Mouse (Mus musculus) kidney, adult 2 months (tissue): ENCODE measurements around the gene Hexim2.

ENCODE experiments used
- CTCF ChIP-seq: fragments of 200-500 bp; conservative IDR thresholded peaks from 2 replicates; pipeline ENCODE4 v1.5.1; 2011; ENCODE audit warnings: low read depth, mild to moderate bottlenecking, control low read depth, low read length, moderate library complexity, mixed read lengths; ENCODE audit not compliant: insufficient read depth, insufficient read length
- POLR2A ChIP-seq: fragments of 200-500 bp; IDR thresholded peaks from one replicate; pipeline ENCODE4 v1.6.1; 2011; ENCODE audit warnings: low read depth, low read length, control low read depth

- TF ChIP-seq POLR2A (no peak), CTCF (no peak)
These were observed 39.6 kb downstream of the Hexim2 start for GRCm38 (mm10) chr11:103171703-103172391.
